Mouse (Mus musculus) lung, embryonic 14.5 days (tissue): ENCODE results near the gene Hamp2. TPM values are rescaled to one million over a fixed set of nuclear protein-coding genes. Genes with fewer than 3 reads are reported as not detected.

Experiments used
- ATAC-seq: fragments of 200-750 bp; cut with Nextera tagmentation; 2 replicates; pipeline ENCODE4 v1.8.0; 2017; ENCODE audit warnings: mild to moderate bottlenecking, moderate TSS enrichment, moderate library complexity; ENCODE audit not compliant: insufficient read depth
- DNase-seq: peaks from one replicate; pipeline ENCODE4 v3.0.0-alpha.2; 2015
- H3K27ac ChIP-seq: fragments of 300-500 bp; sonication (generic); 2 replicates; pipeline ENCODE4 v1.5.1; 2014; ENCODE audit warnings: low read depth, mild to moderate bottlenecking, moderate library complexity
- H3K27me3 ChIP-seq: fragments of 300-500 bp; sonication (generic); 2 replicates; pipeline ENCODE4 v1.6.1; 2014; ENCODE audit warnings: low read length, control low read depth; ENCODE audit not compliant: insufficient read depth
- H3K36me3 ChIP-seq: fragments of 300-500 bp; sonication (generic); 2 replicates; pipeline ENCODE4 v1.6.1; 2014; ENCODE audit warnings: control low read depth; ENCODE audit not compliant: insufficient read depth
- H3K4me1 ChIP-seq: fragments of 300-500 bp; sonication (generic); 2 replicates; pipeline ENCODE4 v1.6.1; 2014; ENCODE audit warnings: antibody characterized with exemption, control low read depth; ENCODE audit not compliant: insufficient read depth
- H3K4me2 ChIP-seq: fragments of 300-500 bp; sonication (generic); 2 replicates; pipeline ENCODE4 v1.6.1; 2014; ENCODE audit warnings: mild to moderate bottlenecking
- H3K4me3 ChIP-seq: fragments of 300-500 bp; sonication (generic); 2 replicates; pipeline ENCODE4 v1.5.1; 2014; ENCODE audit warnings: low read depth, low read length
- H3K9ac ChIP-seq: fragments of 300-500 bp; sonication (generic); 2 replicates; pipeline ENCODE4 v1.6.1; 2014
- H3K9me3 ChIP-seq: fragments of 300-500 bp; sonication (generic); 2 replicates; pipeline ENCODE4 v1.6.1; 2016; ENCODE audit warnings: low read depth, low read length, control low read depth
- CTCF ChIP-seq: IDR thresholded peaks from 2 replicates; pipeline ENCODE4 v1.5.1; 2016; ENCODE audit warnings: antibody characterized with exemption, low read depth
- WGBS: fragments of 180-500 bp; shearing (Covaris S2); extraction: QIAGEN DNeasy Blood & Tissue Kit; methylation state at CpG from one replicate; pipeline ENCODE4 v1.1.7; 2014; 5-methylcytosine and 5-hydroxymethylcytosine counted together
- polyA plus RNA-seq: library from polyadenylated mRNA; unstranded; fragments of >200 nt; fragmentation: Nextera tagmentation; extraction: Ambion mirVana; gene quantifications from 2 replicates; pipeline ENCODE4 v1.2.1, GENCODE M21; 2014

The Hamp2 gene
- polyA plus RNA-seq, 1 experiment from 2014 or later: not detected

GRCm38 (mm10) chr7:30908277-30908991 lies 16.0 kb downstream of the Hamp2 start:
- DNase-seq (peak; percentile 60), ATAC-seq (peak; percentile 80)
- 2% methylated on average over 25 of the region's 26 CpGs for WGBS
- H3K9me3 ChIP-seq: no peaks in the 10 kb centered on the region
- no peaks in the 10 kb centered on the region; the same call in 1 of the 2 replicates for H3K4me1 ChIP-seq
- no peaks in the 10 kb centered on the region for H3K36me3 ChIP-seq
- H3K4me2 ChIP-seq: peak overlapping the region; percentile 59
- no peak overlapping the region for H3K9ac ChIP-seq
- 0 out of 2 replicates have a peak, but pooled peaks have one; percentile 4 for TF ChIP-seq CTCF
- H3K4me3 ChIP-seq: peak overlapping the region; percentile 23
- no peak overlapping the region for H3K27ac ChIP-seq
- H3K27me3 ChIP-seq: no peaks in the 10 kb centered on the region

- Histone ChIP-seq H3K9me3 (no peaks in the 10 kb centered on the region), H3K9ac (no peak overlapping the region), H3K4me3 (no peak overlapping the region), H3K4me1 (no peaks in the 10 kb centered on the region; the same call in 1 of the 2 replicates), H3K27ac (no peak overlapping the region), H3K4me2 (no peak overlapping the region), H3K27me3 (no peaks in the 10 kb centered on the region), H3K36me3 (no peaks in the 10 kb centered on the region)
- peak; percentile 61 for TF ChIP-seq CTCF
- DNase-seq (peak; percentile 11), ATAC-seq (no peak)
- 34% methylated on average over 4 of the region's 4 CpGs for WGBS
Observed at GRCm38 (mm10) chr7:30904042-30904441, 20.4 kb downstream of the Hamp2 start.

GRCm38 (mm10) chr7:30895217-30895616 lies 29.3 kb downstream of the Hamp2 start:
- DNase-seq (no peak), ATAC-seq (no peak)
- 85% methylated on average over 3 of the region's 3 CpGs for WGBS
- no peaks in the 10 kb centered on the region for H3K9me3 ChIP-seq
- TF ChIP-seq CTCF: no peak
- H3K4me2 ChIP-seq: no peak overlapping the region
- H3K27ac ChIP-seq: no peak overlapping the region
- H3K4me1 ChIP-seq: no peaks in the 10 kb centered on the region
- H3K36me3 ChIP-seq: no peaks in the 10 kb centered on the region
- H3K4me3 ChIP-seq: no peak overlapping the region
- no peak overlapping the region for H3K9ac ChIP-seq
- no peaks in the 10 kb centered on the region for H3K27me3 ChIP-seq

- Histone ChIP-seq H3K27ac (peak overlapping the region; percentile 24; the same call in 1 of the 2 replicates), H3K9me3 (no peaks in the 10 kb centered on the region), H3K4me3 (no peak overlapping the region), H3K4me1 (no peaks in the 10 kb centered on the region), H3K4me2 (no peak overlapping the region), H3K9ac (no peak overlapping the region), H3K27me3 (no peaks in the 10 kb centered on the region), H3K36me3 (no peaks in the 10 kb centered on the region)
- 45% methylated on average over 3 of the region's 3 CpGs for WGBS
- ATAC-seq (no peak), DNase-seq (peak; percentile 32)
- TF ChIP-seq CTCF: no peak
Observed at GRCm38 (mm10) chr7:30892515-30892914, 32.0 kb downstream of the Hamp2 start.

DNA sequence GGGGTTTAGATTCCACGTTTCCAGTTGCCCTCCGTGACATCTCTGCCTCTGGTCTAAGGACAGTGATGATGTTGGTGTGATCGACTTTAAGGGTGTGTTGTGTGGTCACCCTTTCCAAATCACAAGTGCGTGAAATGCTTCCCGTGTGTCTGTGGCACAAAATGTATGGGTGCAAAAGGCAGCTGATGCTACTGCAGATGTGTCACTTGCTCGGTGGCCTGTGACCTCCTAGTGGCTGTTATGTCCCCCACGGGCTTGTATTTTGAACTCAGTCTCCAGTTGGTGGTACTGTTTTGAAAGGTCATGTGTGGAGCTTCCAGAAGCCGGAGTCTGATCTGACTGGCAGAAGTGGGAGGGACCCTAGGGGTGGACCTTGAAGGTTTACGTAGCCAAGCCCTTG lies 32.7 kb downstream of the Hamp2 start:
- no peak overlapping the region for H3K9ac ChIP-seq
- WGBS: 73% methylated on average over 9 of the region's 9 CpGs
- no peak for TF ChIP-seq CTCF
- H3K4me2 ChIP-seq: no peak overlapping the region
- H3K4me3 ChIP-seq: no peak overlapping the region
- DNase-seq: no peak
- no peak overlapping the region for H3K27ac ChIP-seq
- ATAC-seq: no peak
- no peaks in the 10 kb centered on the region for H3K27me3 ChIP-seq
- no peaks in the 10 kb centered on the region for H3K4me1 ChIP-seq
- H3K9me3 ChIP-seq: no peaks in the 10 kb centered on the region
- no peaks in the 10 kb centered on the region for H3K36me3 ChIP-seq

- H3K4me3 ChIP-seq: no peak overlapping the region
- WGBS: 52% methylated on average over 2 of the region's 2 CpGs
- H3K9ac ChIP-seq: no peak overlapping the region
- TF ChIP-seq CTCF: no peak
- H3K36me3 ChIP-seq: no peaks in the 10 kb centered on the region
- H3K9me3 ChIP-seq: no peaks in the 10 kb centered on the region
- DNase-seq: no peak
- no peaks in the 10 kb centered on the region for H3K27me3 ChIP-seq
- H3K4me1 ChIP-seq: no peaks in the 10 kb centered on the region
- no peak overlapping the region for H3K27ac ChIP-seq
- no peak overlapping the region for H3K4me2 ChIP-seq
- no peak for ATAC-seq
Observed at GRCm38 (mm10) chr7:30890681-30891080, 33.8 kb downstream of the Hamp2 start.

DNA sequence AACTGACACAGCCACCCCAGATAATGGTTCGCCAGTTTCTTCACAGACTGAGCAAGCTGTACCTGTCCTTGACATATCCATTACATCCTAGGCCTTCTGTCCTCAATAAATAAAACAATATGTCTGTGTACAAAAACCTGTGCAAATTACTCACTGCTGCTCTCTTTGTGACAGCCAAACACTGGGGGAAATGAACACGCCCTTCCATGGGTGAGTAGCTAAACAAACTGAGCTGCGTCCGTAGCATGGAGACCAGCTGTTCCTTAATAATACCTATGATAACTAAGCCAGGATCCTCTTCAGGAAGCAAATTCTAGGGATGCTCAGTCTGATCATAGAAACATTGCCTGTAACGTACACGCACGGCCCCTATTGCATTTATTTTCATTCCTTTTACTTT lies 35.7 kb downstream of the Hamp2 start:
- no peak overlapping the region for H3K9ac ChIP-seq
- no peak overlapping the region for H3K27ac ChIP-seq
- TF ChIP-seq CTCF: no peak
- 0 out of 2 replicates have a peak, but pooled peaks cover 2% of the 10 kb centered on the region for H3K9me3 ChIP-seq
- H3K4me3 ChIP-seq: no peak overlapping the region
- H3K4me2 ChIP-seq: no peak overlapping the region
- H3K36me3 ChIP-seq: no peaks in the 10 kb centered on the region
- WGBS: 71% methylated on average over 7 of the region's 7 CpGs
- no peaks in the 10 kb centered on the region for H3K4me1 ChIP-seq
- no peak for DNase-seq
- H3K27me3 ChIP-seq: no peaks in the 10 kb centered on the region
- no peak for ATAC-seq
